Mouse (Mus musculus) right cerebral cortex, postnatal 4 days (tissue): ENCODE data around the gene 2810004N23Rik.

Source experiments
- DNase-seq: peaks from one replicate; pipeline ENCODE4 v3.0.0-alpha.2; 2022

2810004N23Rik gene

DNA sequence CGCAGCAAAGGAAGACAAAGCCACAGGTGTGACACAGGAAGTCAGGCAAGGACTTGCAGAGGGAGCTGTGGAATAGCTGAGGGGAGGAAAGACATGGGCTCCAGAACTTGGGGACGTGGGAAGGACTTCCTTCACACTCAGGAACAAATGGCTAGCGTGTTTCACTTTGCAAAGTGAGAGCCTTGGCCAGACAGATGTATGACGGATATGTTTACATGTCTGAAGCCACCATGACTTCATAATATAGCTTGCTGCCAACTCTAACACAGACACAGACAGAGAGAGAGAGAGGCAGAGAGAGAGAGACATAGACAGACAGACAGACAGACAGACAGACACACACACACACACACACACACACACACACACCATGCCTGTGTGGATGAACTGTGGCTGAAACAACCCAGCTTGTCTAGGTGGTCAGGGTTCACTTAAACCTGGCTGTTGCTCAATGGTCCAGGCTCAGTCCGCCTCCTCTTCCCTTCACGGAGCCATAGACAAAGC is 43.3 kb downstream of the 2810004N23Rik start:
- no peak for DNase-seq

DNA sequence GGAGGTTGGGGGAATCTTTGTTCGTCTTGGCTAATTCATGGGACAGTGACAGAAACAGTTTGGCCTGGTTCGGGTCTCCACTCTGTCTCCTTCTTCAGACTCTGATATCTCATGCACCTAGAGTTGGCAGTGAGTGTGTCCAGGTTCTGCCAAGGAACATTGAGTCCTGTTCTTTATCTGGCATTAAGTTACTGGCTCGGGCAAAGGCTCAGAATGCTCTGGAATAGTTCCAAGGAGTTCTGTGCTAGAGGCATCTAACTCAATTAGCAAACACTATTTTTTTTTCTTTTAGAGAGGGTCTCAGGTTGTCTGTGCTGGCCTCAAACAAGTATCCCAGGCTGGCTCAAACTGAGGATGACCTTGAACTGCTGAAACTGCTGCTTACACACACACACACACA is 45.6 kb downstream of the 2810004N23Rik start:
- DNase-seq = no peak

DNA sequence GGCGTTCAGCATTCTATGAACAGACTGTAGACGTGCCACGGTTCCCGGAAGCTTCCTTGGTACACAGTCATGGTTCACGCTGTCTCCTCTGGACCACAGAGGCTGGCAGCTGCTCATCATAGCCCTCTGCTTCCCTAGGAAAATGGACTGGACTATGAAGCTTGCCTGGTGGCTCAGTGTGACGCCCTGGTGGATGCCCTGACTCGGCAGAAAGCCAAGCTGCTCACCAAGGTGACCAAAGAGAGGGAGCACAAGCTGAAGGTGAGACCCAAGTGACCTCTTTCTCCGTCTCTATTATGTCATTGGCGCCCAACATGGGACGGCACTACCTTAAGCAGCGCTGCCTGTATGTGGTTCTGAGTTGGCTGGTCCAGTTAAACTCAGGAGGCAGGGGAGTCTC is 46.1 kb downstream of the 2810004N23Rik start:
- DNase-seq = no peak

DNA sequence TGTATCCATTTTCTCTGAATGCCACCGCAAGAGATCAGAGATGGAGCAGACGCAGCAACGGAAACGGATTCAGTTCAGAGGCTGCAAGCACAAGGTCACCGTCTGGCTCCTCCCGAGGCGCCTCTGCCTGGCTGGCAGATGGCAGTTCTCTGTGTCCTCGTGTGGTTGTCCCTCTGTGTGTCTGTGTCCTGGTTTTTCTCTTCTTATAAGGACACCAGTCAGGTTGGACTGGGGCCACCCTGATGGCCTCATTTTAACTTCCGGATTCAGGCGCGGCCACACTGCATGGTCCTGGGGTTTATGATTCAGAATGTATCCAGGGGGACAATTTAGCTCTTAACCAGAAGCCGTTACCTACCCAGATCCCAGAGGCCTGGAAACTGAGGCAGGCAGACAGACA is 47.0 kb downstream of the 2810004N23Rik start:
- no peak for DNase-seq

DNA sequence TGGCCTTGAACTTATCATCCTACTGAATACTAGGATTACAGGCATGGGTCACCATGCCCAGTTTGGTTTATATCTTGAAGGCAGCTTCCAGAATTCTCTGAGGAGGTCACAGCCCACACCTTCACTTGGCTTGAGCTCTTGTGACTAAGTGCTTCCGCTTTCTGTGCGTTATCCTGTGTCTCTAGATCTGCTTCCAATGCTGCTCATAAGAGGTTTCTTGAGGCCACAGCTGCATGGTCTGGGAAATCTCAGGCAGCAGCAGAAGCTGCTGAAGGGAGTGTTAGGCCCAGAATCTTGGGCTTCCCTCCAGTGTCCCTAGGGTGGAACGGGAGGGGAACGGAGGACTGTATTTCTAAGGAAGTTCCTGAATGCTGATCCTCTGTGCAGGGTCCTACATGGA is 49.6 kb downstream of the 2810004N23Rik start:
- no peak for DNase-seq

DNA sequence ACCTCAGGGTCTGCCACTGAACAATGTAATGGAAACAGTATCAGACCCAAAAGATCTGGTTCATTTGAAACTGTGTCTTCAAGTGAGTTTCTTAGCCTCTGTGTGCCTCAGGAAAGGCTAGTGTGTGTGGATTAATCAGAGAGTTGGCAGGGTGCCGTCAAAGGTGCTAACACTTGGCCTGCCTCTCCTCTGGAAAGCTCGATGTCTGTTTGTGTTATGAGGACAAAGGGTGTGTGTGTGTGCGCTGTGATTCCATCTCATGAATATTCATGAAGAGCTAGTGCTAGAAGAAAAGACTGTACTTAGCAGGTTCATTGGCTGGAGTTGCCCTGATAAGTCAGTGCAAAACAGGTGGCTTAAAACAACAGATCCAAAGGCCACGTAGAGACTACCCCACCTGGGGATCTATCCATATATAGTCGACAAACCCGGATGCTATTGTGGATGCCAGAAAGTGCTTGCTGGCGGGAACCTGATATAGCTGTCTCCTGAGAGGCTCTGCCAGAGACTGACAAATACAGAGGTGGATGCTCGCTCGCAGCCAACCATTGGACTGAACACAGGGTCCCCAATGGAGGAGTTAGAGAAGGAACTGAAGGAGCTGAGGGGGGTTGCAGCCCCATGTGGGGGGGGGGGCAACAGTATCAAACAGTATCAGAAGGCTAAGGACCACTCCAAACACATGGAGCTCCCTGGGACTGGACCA is 52.1 kb downstream of the 2810004N23Rik start:
- DNase-seq = no peak

DNA sequence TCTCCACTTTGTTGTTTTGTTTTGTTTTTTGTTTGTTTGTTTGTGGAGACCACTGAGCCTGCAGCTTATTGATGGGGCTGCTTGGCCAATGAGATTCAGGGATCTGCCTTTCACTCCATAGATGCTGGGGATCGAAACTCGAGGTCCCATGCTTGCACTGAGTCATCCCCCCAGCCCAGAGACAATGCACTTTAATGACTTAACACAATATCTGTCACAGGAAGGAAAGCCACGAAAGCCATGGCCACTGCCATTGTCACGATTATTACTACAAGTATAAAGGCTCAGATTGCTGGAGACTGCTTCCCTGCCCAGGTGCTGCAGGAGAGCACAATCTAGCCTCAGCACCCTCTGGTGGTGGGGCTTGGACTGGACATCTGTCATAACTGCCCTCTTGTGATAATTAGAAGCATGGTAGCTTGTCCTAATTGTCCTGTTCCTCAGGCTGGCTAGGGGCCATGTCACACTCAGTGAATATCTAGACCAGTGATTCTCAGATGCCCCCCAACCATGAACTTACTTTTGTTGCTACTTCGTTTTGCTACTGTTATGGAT is 52.8 kb downstream of the 2810004N23Rik start:
- DNase-seq = no peak

DNA sequence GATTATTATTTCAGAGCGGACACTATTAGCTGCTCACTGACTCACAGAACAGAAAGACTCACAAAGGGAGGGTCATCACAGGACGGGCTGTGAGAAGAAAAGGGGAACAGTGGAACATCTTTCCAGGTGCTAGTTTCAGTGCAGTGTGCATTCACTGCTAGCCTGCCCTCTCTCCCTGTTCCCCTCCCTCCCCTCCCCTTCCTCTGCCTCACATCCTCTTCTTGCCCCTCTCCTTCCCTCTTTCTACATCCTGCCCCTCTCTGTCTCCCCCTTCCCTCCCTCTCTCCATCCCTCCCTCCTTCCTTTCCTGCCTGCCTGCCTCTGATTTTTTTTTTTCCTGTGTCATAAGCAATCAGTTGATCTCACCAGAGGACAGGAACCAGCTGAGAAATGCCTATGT is 53.5 kb downstream of the 2810004N23Rik start:
- DNase-seq = no peak

DNA sequence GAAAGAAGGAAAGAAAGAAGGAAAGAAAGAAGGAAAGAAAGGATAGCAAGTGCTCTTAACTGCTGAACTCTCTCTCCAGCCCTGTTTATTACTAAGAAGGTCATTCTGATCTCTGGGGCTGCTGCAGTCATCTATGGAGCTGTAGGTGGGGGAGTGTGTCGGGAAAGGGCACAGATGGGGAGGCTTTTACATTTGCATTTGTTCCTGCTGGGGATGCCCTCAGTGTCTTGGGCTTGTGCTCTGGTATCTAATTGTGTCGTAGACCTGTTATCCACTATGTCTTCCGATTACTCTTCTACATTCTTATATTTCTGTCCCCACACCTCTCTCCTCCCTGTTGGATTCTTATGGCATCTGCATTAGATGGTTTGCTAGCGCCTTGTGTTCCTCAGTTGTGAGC is 56.9 kb downstream of the 2810004N23Rik start:
- DNase-seq = no peak

DNA sequence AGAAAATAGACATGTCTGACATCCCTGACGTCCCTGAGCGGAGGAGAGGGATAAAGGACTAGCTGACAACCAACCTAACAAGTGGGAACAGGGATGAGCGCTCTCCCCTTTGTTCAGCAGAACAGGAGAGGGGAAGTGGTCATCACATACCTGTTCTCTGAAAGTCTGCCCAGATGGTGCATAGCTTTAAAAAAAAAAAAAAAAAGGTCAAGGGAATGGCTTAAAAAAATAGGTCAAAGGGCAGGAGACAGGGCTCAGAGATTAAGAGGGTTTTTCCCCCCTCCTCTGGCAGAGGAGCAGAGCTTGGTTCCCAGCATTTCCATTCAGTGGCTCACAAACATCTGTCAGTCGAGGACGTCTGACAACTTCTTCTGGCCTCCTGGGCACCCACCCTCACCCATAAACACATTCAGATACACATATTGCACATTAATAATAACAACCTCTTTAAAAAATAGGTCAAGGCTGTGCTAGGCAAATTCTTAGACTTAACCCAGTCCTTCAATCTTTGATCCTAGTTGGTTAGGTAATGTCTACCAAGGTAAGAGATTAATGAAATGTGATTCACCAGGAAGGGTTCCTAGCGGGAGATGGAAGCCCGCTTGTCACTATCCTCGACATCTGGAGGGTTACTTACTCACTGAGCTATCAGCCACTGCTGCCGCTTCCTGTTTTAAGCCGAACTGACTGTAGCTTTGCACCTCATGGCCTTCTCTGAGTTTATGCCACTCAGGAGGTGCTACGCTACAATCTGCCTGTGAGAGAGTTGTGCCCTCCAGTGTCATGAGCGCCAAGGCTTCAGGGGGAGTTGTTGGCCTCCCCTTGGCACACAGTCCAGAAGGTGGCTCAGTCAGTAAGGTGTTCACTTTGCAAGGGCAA is 58.9 kb downstream of the 2810004N23Rik start:
- no peak for DNase-seq

DNA sequence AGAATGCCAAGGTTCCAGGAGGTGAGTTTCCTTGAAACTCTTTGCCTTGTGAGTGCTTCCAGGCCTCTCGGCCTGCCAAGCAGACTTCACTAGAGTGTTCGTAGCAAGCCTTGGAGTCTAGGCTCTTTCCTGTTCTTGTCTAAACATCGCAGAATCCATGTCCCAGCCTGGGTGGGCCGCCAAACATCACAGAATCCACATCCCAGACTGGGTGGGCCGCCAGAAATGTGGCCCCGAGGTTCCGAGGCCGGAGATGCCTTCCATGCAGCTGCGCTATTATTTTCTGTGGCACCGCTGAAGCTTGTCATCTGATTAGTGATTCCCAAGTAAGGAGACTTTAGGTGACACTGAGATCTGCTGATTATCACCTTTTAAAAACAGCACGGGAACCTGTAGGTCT is 62.4 kb downstream of the 2810004N23Rik start:
- no peak for DNase-seq

DNA sequence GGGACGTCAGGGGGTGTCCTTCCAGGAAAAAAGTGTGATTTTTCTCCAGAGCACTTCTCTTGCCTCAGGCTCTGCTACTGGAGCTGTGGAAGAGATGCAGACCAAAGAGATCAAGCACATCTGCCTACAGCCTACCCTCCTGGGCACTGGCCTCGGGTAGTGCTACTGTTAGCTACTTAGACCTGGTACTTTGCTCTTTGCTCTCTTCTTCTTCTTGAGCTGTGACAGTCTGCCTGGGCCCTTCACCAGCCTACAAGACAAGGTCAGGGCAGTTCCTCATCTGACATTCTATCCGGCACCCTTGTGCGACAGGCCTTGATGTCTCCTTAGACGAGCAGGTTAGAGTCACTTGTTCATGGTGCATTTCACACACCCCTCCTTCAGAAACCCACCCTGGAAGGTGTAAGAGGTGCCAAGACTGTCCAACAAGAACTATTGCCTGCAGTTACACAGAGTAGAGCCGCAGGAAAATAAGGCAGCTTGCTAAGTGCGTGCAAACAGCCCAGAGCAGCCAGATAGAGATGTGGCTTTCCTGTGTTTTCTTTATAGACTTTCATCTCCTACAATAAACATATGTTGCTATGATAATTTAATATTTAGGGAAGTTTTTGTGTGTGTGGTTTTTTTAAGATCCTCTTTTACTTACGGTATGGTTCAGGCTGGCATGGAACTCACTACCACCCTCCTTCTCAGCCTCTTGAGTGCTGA is 67.0 kb downstream of the 2810004N23Rik start:
- DNase-seq = no peak

DNA sequence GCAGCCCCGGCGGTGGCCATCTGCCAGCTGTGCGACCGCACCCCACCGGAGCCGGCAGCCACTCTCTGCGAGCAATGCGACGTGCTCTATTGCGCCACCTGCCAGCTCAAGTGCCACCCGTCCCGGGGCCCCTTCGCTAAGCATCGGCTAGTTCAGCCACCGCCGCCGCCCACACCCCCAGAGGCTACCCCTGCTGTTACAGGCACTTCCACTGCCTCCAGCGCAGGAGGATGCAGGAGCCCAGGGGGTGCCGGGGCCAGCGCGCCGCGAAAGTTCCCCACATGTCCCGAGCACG is 68.5 kb downstream of the 2810004N23Rik start:
- DNase-seq = peak; percentile 90

DNA sequence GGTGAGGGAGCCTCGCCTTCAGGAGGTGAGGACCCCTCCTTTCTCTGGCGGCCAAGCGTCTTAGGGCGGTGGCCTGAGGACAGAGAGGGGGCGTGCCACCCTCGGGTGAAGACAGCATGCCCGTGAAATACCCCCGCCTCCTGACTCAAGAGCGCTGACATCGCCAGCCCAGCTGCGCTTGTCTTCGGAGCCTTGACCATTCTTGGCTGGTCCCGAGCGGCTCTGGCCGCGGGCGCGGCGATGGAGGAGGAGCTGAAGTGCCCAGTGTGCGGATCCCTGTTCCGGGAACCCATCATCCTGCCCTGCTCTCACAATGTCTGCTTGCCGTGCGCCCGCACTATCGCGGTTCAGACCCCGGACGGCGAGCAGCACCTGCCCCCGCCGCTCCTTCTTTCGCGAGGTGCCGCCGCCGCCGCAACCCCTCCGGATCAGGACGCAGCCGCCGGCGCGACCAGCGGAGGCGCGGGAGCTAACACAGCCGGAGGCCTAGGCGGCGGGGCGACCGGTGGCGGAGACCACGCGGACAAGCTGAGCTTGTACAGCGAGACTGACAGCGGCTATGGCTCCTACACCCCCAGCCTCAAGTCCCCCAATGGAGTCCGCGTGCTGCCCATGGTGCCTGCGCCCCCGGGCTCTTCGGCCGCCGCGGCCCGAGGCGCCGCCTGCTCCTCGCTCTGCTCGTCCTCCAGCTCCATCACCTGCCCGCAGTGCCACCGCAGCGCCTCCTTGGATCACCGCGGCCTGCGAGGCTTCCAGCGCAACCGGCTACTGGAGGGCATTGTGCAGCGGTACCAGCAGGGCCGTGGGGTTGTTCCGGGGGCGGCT is 69.0 kb downstream of the 2810004N23Rik start:
- peak; percentile 47 for DNase-seq

DNA sequence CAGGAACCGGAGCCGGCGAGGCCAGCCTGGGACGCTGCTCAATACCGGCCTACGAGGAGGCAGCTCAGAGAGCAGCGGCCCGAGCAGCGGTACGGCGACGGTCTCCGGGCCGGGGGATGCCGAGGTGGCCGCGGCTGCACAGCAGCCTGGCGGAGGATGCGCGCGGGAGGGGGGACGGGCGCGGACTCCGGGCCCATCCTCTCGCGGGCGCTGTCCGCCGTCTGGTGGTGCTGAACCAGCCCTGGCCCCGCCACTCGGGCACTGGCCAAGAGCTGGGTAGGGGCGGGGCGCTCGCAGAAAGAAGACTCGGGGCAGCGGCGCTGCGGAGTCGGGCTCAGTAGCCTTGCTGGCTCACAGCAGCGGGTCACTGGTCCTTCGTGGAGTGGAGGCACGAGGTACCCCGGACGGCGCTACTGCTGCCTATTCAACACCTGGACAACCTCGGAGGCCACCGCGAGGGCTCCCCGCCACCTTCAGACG is 69.7 kb downstream of the 2810004N23Rik start:
- DNase-seq = peak; percentile 83

DNA sequence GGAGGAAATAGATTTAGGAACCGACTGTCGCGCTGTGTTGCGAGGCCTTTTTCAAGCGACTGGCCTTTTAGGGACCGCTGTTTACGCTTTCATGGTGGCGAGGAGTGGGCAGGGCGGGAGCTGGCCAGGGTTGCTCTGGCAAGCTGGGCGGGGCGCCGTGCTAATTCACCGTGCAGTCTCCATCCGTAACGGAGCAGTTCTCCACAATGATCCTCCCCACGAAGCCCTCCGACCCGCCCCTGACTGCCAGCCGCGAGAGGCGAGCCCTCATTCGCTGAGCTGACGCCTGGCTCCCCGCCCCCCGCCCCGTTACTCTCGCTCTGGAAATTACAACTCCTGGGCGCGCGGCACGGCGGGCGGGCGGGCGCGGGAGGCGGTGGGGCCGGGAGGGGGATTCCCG is 70.2 kb downstream of the 2810004N23Rik start, which contains the start of gene Trim67:
Trim67 (plus strand) TSS at position 385 of the 400 bp plus-strand sequence.
- peak; percentile 88 for DNase-seq

DNA sequence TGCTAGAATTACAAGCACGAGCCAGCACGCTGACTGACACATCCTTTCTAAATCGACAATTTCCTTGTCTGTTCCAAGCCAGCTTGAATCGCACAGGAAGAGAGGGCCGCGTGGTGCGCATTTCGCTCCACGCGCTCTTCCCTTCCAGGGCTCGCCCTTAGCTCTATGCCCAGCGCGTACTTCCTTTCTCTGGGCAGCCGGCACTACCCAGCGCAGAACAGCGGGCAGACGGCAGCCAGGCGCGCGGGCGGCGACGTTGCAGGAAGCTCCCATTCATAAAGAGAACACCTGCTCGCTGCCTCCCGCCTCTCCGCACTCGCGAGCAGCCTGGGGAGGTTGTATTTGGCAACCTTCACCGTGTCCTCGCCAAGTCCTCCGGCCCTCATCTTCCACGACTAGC is 70.7 kb downstream of the 2810004N23Rik start:
- peak; percentile 62 for DNase-seq

DNA sequence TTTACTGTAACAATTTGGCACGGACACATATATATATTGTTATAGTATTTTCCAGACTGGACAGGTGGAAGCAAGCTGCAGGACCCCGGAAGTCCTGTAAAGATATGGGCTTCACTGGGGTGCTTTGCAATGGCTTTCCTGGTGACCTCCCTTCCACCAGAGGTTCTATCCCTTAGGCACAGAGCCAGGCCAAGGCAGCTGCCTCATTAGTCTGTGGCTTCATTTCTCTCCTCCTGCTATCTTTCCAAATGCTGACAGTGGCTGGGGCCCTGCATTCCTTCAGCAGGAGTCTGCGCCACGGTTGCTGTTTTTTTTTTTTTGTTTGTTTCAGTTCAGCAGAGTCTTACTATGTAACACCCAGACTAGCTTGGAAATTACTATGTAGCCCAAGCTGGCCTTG is 71.2 kb downstream of the 2810004N23Rik start:
- no peak for DNase-seq

DNA sequence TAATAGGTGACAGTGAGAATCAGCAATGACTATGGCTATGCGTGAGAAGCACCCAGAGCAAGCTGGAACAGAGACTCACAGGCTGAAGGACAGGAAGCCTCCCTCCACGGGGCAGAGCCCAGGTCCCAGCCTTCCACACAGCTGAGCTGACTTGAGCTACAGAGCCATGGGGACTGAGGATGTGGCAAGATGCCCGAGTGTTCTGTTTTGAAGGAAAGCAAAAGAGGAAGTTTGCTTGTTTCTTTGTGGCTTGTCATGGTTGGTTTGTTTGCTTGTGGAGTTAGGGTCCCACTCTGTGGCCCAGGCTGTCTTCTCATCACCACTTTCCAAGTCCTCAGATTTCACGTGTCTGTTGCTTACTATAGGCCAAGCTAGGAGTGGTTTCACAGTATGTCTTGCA is 72.2 kb downstream of the 2810004N23Rik start:
- no peak for DNase-seq
